Mouse (Mus musculus) ES-E14 (cell line): ENCODE results near the gene Pla2g2c. TPM values are rescaled to one million over a fixed set of nuclear protein-coding genes. Genes with fewer than 3 reads are reported as not detected.

ENCODE experiments used
- DNase-seq: peaks from one replicate; pipeline ENCODE4 v3.0.0-alpha.2; 2013; ENCODE audit warnings: low read depth, low spot score
- H3K27ac ChIP-seq: 2 replicates; pipeline ENCODE4 v1.5.1; 2012; ENCODE audit warnings: low read depth, mild to moderate bottlenecking, low read length, moderate library complexity, mixed read lengths; ENCODE audit not compliant: poor library complexity, insufficient read depth, severe bottlenecking
- H3K36me3 ChIP-seq: 2 replicates; pipeline ENCODE4 v1.6.1; 2012; ENCODE audit warnings: mild to moderate bottlenecking, low read length, moderate library complexity, mixed read lengths; ENCODE audit not compliant: control insufficient read depth, poor library complexity, insufficient read depth, severe bottlenecking
- H3K4me1 ChIP-seq, 2 experiments: fragments of 150-350 bp in 1 of 2; sonication (generic) in 1 of 2; 2 replicates each; pipeline ENCODE4 v1.6.1; 2012; ENCODE audit warnings: low read length in 2 of 2, mild to moderate bottlenecking in 1 of 2, mixed read lengths in 1 of 2; ENCODE audit not compliant: control insufficient read depth in 2 of 2, insufficient read depth in 2 of 2, poor library complexity in 1 of 2
- H3K4me3 ChIP-seq, 2 experiments: fragments of 150-350 bp in 1 of 2; sonication (generic) in 1 of 2; 2 replicates each; pipeline ENCODE4 v1.5.1; 2012; ENCODE audit warnings: low read length in 2 of 2, low read depth in 1 of 2, mild to moderate bottlenecking in 1 of 2, mixed read lengths in 1 of 2; ENCODE audit not compliant: insufficient read depth in 1 of 2, poor library complexity in 1 of 2, severe bottlenecking in 1 of 2
- H3K9ac ChIP-seq: 2 replicates; pipeline ENCODE4 v1.6.1; 2012; ENCODE audit warnings: low read depth, mild to moderate bottlenecking, low read length, mixed read lengths; ENCODE audit not compliant: poor library complexity, insufficient read depth, severe bottlenecking
- H3K9me3 ChIP-seq: fragments of 150-350 bp; sonication (generic); 2 replicates; pipeline ENCODE4 v1.6.1; 2012; ENCODE audit warnings: low read depth, mild to moderate bottlenecking, low read length; ENCODE audit not compliant: control insufficient read depth, insufficient read depth
- CHD2 ChIP-seq: IDR thresholded peaks from 2 replicates; pipeline ENCODE4 v1.6.1; 2014; ENCODE audit warnings: mild to moderate bottlenecking, low read depth, low read length, inconsistent platforms
- HCFC1 ChIP-seq: IDR thresholded peaks from 2 replicates; pipeline ENCODE4 v1.6.1; 2012; ENCODE audit warnings: low read length, inconsistent platforms, borderline replicate concordance; ENCODE audit not compliant: insufficient read depth
- MAFK ChIP-seq: IDR thresholded peaks from 2 replicates; pipeline ENCODE4 v1.6.1; 2014; ENCODE audit warnings: mild to moderate bottlenecking, low read depth, low read length, inconsistent platforms; ENCODE audit not compliant: insufficient read depth
- ZC3H11A ChIP-seq: IDR thresholded peaks from 2 replicates; pipeline ENCODE4 v1.6.1; 2012; ENCODE audit warnings: low read depth, mild to moderate bottlenecking, inconsistent platforms, low read length, borderline replicate concordance
- ZNF384 ChIP-seq: IDR thresholded peaks from 2 replicates; pipeline ENCODE4 v1.6.1; 2012; ENCODE audit warnings: low read depth, low read length, inconsistent platforms
- in situ Hi-C, 2 experiments: fragments of 600-800 bp; cut with MboI; formaldehyde crosslinking; loops; one replicate each; pipeline ENCODE4 v1.15.1; 2025; ENCODE audit warnings: low sequenced_read_pairs in 2 of 2, inconsistent platforms in 1 of 2; ENCODE audit not compliant: unreplicated experiment in 2 of 2
- total RNA-seq: library from RNA; depleted of rRNA; stranded (reverse); fragments of 300-350 nt; gene quantifications from 2 replicates; pipeline ENCODE4 v1.2.3, GENCODE M21; 2012

Gene Pla2g2c
- total RNA-seq, 1 experiment, result 0.54 TPM

DNA sequence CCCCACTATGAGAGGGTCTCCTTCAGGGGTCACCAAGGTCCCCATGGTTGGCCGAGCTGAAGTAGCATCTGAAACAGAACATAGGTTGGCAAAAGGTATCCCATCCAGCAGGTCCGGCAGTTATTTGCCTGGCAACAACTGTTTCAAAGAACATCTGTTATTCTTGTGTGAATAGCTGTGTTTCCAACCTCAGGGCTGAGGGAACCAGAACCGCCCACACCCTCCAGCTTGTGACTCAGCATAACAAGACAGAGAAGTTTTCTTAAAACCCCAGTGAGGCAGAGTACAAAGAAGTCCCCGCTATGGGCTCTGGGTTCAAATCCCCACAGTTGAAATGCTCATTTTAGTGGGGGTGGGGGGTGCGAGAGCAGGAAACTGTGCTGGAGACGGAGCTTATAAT lies 57.5 kb downstream of the Pla2g2c start:
- in situ Hi-C loops, result no loop called here
- H3K9me3 ChIP-seq, result no peaks in the 10 kb centered on the region
- DNase-seq, result no peak
- 0 out of 4 replicates have a peak, but pooled peaks cover 0 to 2% of the 10 kb centered on the region in 2 experiments for H3K4me1 ChIP-seq
- H3K9ac ChIP-seq, result no peak overlapping the region
- H3K27ac ChIP-seq, result no peak overlapping the region
- H3K36me3 ChIP-seq, result no peaks in the 10 kb centered on the region
- TF ChIP-seq HCFC1 (no peak), MAFK (peak; percentile 28; the same call in 1 of the 2 replicates)
- no peak overlapping the region for H3K4me3 ChIP-seq

DNA sequence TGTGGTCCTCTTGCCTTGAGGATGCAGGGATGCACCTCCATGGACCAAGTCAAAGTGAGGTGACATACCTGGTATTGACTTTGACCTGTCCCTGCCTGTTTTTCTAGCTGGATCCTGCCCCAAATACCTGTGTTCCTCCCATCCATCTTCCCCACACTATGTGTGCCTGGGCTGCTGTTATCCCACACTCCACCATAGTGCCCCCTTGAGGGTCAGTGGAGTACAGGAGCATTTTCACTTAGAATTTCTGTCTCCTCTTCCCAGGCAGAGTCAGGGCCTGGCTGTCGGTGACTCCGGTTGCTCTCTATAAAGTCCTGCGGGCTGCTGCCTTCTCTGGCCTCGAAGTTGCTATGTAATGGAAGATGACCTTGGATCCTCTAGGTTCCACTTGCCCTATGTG lies 61.1 kb downstream of the Pla2g2c start:
- H3K36me3 ChIP-seq, result no peaks in the 10 kb centered on the region
- no peak overlapping the region for H3K27ac ChIP-seq
- H3K4me3 ChIP-seq, result no peak overlapping the region
- no peak for DNase-seq
- H3K9me3 ChIP-seq, result no peaks in the 10 kb centered on the region
- no peak overlapping the region for H3K9ac ChIP-seq
- in situ Hi-C loops, result no loop called here
- peaks cover 0 to 3% of the 10 kb centered on the region in 2 experiments; a peak in 1 of 4 replicates for H3K4me1 ChIP-seq
- TF ChIP-seq ZNF384 (no peak), CHD2 (no peak), ZC3H11A (no peak), HCFC1 (no peak), MAFK (no peak)

DNA sequence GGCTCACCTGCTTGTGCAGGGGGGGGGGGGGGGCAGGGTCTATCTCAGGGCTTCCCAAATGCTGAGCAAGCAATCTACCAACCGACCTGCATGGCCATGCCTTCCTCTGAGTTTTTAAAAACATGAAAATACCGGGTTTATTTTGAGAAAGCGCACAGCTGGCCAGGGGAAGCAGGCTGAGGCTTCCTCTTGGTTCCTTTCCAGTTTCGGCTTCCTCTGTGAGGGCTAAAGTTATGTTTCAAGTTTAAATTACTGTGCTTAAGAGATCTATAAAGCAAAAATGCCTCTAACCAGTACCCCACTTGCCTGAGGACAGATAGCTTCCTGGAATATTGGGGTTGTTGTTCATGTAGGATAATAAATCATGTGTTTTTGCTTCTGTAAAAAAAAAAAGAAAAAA lies 61.5 kb downstream of the Pla2g2c start:
- no peak overlapping the region for H3K9ac ChIP-seq
- DNase-seq, result no peak
- in situ Hi-C loops, result no loop called here
- no peak for TF ChIP-seq MAFK
- no peak for TF ChIP-seq ZNF384
- TF ChIP-seq HCFC1, result no peak
- no peak for TF ChIP-seq CHD2
- TF ChIP-seq ZC3H11A, result no peak
- H3K9me3 ChIP-seq, result no peaks in the 10 kb centered on the region
- H3K36me3 ChIP-seq, result no peaks in the 10 kb centered on the region
- peaks cover 0 to 3% of the 10 kb centered on the region in 2 experiments; a peak in 1 of 4 replicates for H3K4me1 ChIP-seq
- H3K27ac ChIP-seq, result no peak overlapping the region
- H3K4me3 ChIP-seq, result no peak overlapping the region

GRCm38 (mm10) chr4:138788381-138788780 lies 63.8 kb downstream of the Pla2g2c start:
- Histone ChIP-seq H3K9ac (no peak overlapping the region), H3K9me3 (no peaks in the 10 kb centered on the region), H3K4me3 (no peak overlapping the region), H3K4me1 (peaks cover 3 to 9% of the 10 kb centered on the region in 2 experiments; a peak in 2 of 4 replicates), H3K36me3 (no peaks in the 10 kb centered on the region), H3K27ac (no peak overlapping the region)
- TF ChIP-seq MAFK (no peak), ZC3H11A (no peak), ZNF384 (no peak), HCFC1 (no peak), CHD2 (no peak)
- no peak for DNase-seq
- in situ Hi-C loops, result no loop called here

DNA sequence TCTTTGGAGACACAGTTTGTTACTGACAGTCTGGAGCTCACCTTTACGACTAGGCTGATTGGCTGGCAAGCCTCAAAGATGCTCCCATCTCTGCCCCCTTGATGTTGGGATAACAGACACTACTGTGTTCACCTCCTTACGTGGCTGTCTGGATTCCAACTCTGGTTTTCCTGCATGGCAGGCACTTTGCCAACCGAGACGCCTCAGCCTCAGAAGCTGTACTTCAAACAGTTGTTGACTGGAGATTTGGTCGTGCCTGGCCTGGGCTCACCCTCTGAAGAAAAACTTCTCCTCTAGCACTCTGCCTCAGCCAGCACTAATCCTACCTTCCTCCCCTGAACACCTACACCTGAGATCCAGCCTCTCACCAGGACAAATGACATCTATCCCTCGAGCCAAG lies 66.9 kb downstream of the Pla2g2c start:
- no peaks in the 10 kb centered on the region for H3K9me3 ChIP-seq
- no peak for TF ChIP-seq MAFK
- TF ChIP-seq ZC3H11A, result no peak
- no peak for TF ChIP-seq HCFC1
- TF ChIP-seq ZNF384, result no peak
- TF ChIP-seq CHD2, result no peak
- H3K4me3 ChIP-seq, result no peak overlapping the region
- H3K27ac ChIP-seq, result no peak overlapping the region
- DNase-seq, result no peak
- H3K4me1 ChIP-seq, result peaks cover 3 to 15% of the 10 kb centered on the region in 2 experiments; a peak in 2 of 4 replicates
- H3K36me3 ChIP-seq, result no peaks in the 10 kb centered on the region
- no peak overlapping the region for H3K9ac ChIP-seq
- in situ Hi-C loops, result no loop called here
